Mouse (Mus musculus) kidney, postnatal 14 days (tissue): ENCODE results near the gene Cdk5rap3.
A peak's percentile ranks its signal among the peaks of the same experiment; 100 is the strongest.

Experiments used
- DNase-seq: peaks from one replicate; pipeline ENCODE4 v3.0.0; 2022; ENCODE audit warnings: mixed read lengths

Cdk5rap3 gene

GRCm38 (mm10) chr11:96895886-96896285, 20.4 kb downstream of the Cdk5rap3 start:
- no peak for DNase-seq

GRCm38 (mm10) chr11:96893203-96893842, 23.0 kb downstream of the Cdk5rap3 start:
- DNase-seq = no peak

- no peak for DNase-seq
Observed at GRCm38 (mm10) chr11:96891784-96892527, 24.3 kb downstream of the Cdk5rap3 start.

- no peak for DNase-seq
Observed at GRCm38 (mm10) chr11:96886942-96887546, 29.3 kb downstream of the Cdk5rap3 start.

GRCm38 (mm10) chr11:96885901-96886340, 30.4 kb downstream of the Cdk5rap3 start:
- no peak for DNase-seq

- DNase-seq = no peak
Observed at GRCm38 (mm10) chr11:96880296-96880695, 36.0 kb downstream of the Cdk5rap3 start.

GRCm38 (mm10) chr11:96879359-96879758, 36.9 kb downstream of the Cdk5rap3 start:
- DNase-seq = no peak

- DNase-seq = no peak
Observed at GRCm38 (mm10) chr11:96878715-96879114, 37.6 kb downstream of the Cdk5rap3 start.

GRCm38 (mm10) chr11:96877071-96877470, 39.2 kb downstream of the Cdk5rap3 start:
- DNase-seq = no peak

GRCm38 (mm10) chr11:96876300-96877040, 39.8 kb downstream of the Cdk5rap3 start:
- no peak for DNase-seq

- peak; percentile 76 for DNase-seq
Observed at GRCm38 (mm10) chr11:96875745-96876144, 40.6 kb downstream of the Cdk5rap3 start.

- no peak for DNase-seq
Observed at GRCm38 (mm10) chr11:96875270-96875669, 41.0 kb downstream of the Cdk5rap3 start.

- DNase-seq = no peak
Observed at GRCm38 (mm10) chr11:96873601-96874140, 42.6 kb downstream of the Cdk5rap3 start.

GRCm38 (mm10) chr11:96872441-96873379, 43.6 kb downstream of the Cdk5rap3 start:
- DNase-seq = no peak

- peak; percentile 78 for DNase-seq
Observed at GRCm38 (mm10) chr11:96867149-96867548, 49.1 kb downstream of the Cdk5rap3 start.

GRCm38 (mm10) chr11:96863206-96863995, 52.9 kb downstream of the Cdk5rap3 start:
- DNase-seq = peak; percentile 75

- peak; percentile 22 for DNase-seq
Observed at GRCm38 (mm10) chr11:96862534-96862933, 53.8 kb downstream of the Cdk5rap3 start.

- DNase-seq = peak; percentile 96
Observed at GRCm38 (mm10) chr11:96861878-96862289, 54.4 kb downstream of the Cdk5rap3 start.

- DNase-seq = peak; percentile 75
Observed at GRCm38 (mm10) chr11:96861446-96861845, 54.9 kb downstream of the Cdk5rap3 start.

GRCm38 (mm10) chr11:96860564-96860963, 55.7 kb downstream of the Cdk5rap3 start:
- peak; percentile 88 for DNase-seq

- no peak for DNase-seq
Observed at GRCm38 (mm10) chr11:96859635-96860034, 56.7 kb downstream of the Cdk5rap3 start.
